Mouse (Mus musculus) left cerebral cortex, adult 11 months (tissue): ENCODE data around the gene Olfr1489.
"Not testable (repeated sequence)": the region's sequence is repeated elsewhere in the genome, so short reads cannot be mapped to it uniquely, and the experiment has no call there.

Experiments
- DNase-seq: peaks from one replicate; pipeline ENCODE4 v3.0.0; 2022; ENCODE audit warnings: low spot score

Gene Olfr1489

GRCm38 (mm10) chr19:13631321-13631720, at the start of gene Olfr1489:
Olfr1489 (plus strand) TSS chr19:13631621.
- no peak for DNase-seq

DNA sequence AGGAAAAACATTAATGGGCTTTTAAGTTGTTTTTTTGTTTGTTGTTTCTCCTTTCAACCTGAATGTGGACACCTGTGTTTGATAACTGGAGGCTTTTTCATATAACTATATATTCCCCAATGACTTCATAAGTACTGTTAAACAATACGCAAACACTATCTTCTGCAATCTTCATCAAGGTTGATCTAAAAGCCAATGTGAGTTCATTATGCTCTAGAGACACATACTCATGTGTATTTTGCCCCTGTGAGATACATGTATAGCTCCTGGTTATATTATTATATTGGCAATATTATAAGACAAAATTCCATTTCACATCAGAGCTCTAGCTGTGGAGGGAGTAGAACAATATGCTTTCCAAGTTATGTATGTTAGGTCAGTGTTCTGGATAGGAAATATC, 48.2 kb upstream of the Olfr1489 start, which contains the start of gene Olfr1484:
Gene Olfr1484, plus strand, starts transcription at position 301 of the 400 bp plus-strand sequence.
- DNase-seq = no peak

GRCm38 (mm10) chr19:13617075-13617474, 14.3 kb upstream of the Olfr1489 start, which contains the start of gene Olfr1487:
Olfr1487 (plus strand) TSS chr19:13617375.
- DNase-seq = not testable (repeated sequence)

DNA sequence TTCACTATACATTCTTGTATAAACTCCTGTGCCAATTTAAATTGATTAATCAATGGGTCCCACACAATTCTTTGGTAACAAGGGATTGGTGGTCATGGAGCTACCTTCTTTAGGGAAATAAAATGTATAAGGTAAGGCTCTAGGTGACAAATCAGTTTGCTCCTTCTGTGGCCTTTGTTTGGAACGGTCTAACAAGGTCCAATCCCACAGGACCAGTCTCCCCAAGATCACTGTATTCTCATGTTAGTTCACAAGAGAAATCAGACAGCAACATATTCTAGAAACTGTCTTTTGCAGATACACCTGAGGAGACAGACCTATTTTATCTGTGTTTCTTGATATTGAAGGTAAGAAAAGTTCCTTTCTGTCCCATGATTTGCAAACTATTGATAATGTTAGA, 19.4 kb downstream of the Olfr1489 start, which contains the start of gene Olfr1490:
Gene Olfr1490, plus strand, starts transcription at position 301 of the 400 bp plus-strand sequence.
- DNase-seq = no peak
